Mouse (Mus musculus): Measurements from ENCODE around the gene 1700011L22Rik. TPM values are rescaled to one million over a fixed set of nuclear protein-coding genes. Genes with fewer than 3 reads are reported as not detected.

1700011L22Rik gene
- polyA plus RNA-seq, 2 experiments from 2014 or later = not detected

GRCm38 (mm10) chr8:79164336-79164735, 84.0 kb downstream of the 1700011L22Rik start:
- ATAC-seq = no peak

GRCm38 (mm10) chr8:79162533-79163308, 85.6 kb downstream of the 1700011L22Rik start:
- peak; percentile 19 for ATAC-seq

- ATAC-seq = peak; percentile 97
These were observed 87.1 kb downstream of the 1700011L22Rik start for GRCm38 (mm10) chr8:79161172-79161778.

Other genes with a start within 250 kb of the 1700011L22Rik start
- 1 to 10 TPM; 4.5 to 6.7 TPM for gene Zfp827, start 220.1 kb downstream of the 1700011L22Rik start, polyA plus RNA-seq (2017; shearing (Covaris generic))
- gene Mmaa, start 46.4 kb upstream of the 1700011L22Rik start, polyA plus RNA-seq (2017; shearing (Covaris generic)) = 10 to 100 TPM in 1 of 2 experiments, 1 to 10 TPM in 1; 8.3 to 10.4 TPM
- gene Smad1, start 150.9 kb upstream of the 1700011L22Rik start, polyA plus RNA-seq (2017; shearing (Covaris generic)) = 10 to 100 TPM in 1 of 2 experiments, 1 to 10 TPM in 1; 8.3 to 10.8 TPM

Measured in CD4-positive, CD25-positive, alpha-beta regulatory T cell, adult 4 months (primary cell).